In genomic region chr14:30622130-30622529, GRCm38 (mm10) we compare ENCODE assay signal across 13 mouse cellular contexts. TPM values are rescaled to one million over a fixed set of nuclear protein-coding genes. Genes with fewer than 3 reads are reported as not detected.
A peak's percentile ranks its signal among the peaks of the same experiment; 100 is the strongest.
DNase-seq lines count a peak whose midpoint lies in the region; ATAC-seq and TF ChIP-seq lines count a peak whose summit lies in the region.
"Had no signal": no experiment of that assay in that cellular context is flagged by ENCODE, and none has a peak within 500 bp of the region (broad histone marks: within the 10 kb centered on the region; RNA-seq: fewer than 3 reads in every experiment).

No protein-coding gene starts in this region.

- no peak for TF ChIP-seq EP300 in liver, postnatal 0 days (IDR thresholded peaks at IDR 0.05; ENCODE audit: low read depth)

- DNase-seq in adrenal gland, postnatal 14 days: peak; percentile 36
- DNase-seq in adrenal gland, adult 8-10 months: no peak
- DNase-seq in liver, embryonic 13.5 days: no peak
- no peak for DNase-seq in liver, embryonic 11.5 days (ENCODE audit: low spot score)
- peak; percentile 31 for DNase-seq in liver, postnatal 0 days
- DNase-seq in midbrain, postnatal 0 days (ENCODE audit: low spot score): no peak
- no peak for DNase-seq in urinary bladder, postnatal 4 days (ENCODE audit: low spot score in 2 of 2)
- DNase-seq: adrenal gland, postnatal 36 days; thymus, adult 2 months had no signal

- 0 out of 2 replicates have a peak, but pooled peaks have one; percentile 24 for TF ChIP-seq POLR2A in testis, adult 2 months (IDR thresholded peaks at IDR 0.05; ENCODE audit: control insufficient read depth, low read depth, low read length)

- no peaks in the 10 kb centered on the region for H3K27me3 ChIP-seq in liver, embryonic 13.5 days
- no peaks in the 10 kb centered on the region for H3K27me3 ChIP-seq in liver, embryonic 11.5 days (replicated peaks; ENCODE audit: control insufficient read depth, insufficient read depth, low read length)
- no peaks in the 10 kb centered on the region for H3K27me3 ChIP-seq in liver, postnatal 0 days (ENCODE audit: insufficient read depth, low read length)
- H3K27me3 ChIP-seq in testis, adult 2 months (ENCODE audit: control insufficient read depth, insufficient read depth, low read length): peaks cover 3% of the 10 kb centered on the region; the same call in 1 of the 2 replicates
- peaks cover 10% of the 10 kb centered on the region; the same call in 1 of the 2 replicates for H3K27me3 ChIP-seq in midbrain, postnatal 0 days (ENCODE audit: insufficient read depth, low read length)

- 75% methylated on average over 7 of the region's 7 CpGs for WGBS in liver, embryonic 13.5 days (ENCODE audit: insufficient replicate concordance)
- WGBS in liver, embryonic 11.5 days: 89% methylated on average over 7 of the region's 7 CpGs
- 71% methylated on average over 7 of the region's 7 CpGs for WGBS in liver, postnatal 0 days (ENCODE audit: insufficient replicate concordance)
- WGBS in midbrain, postnatal 0 days: 81% methylated on average over 7 of the region's 7 CpGs

- no peaks in the 10 kb centered on the region for H3K36me3 ChIP-seq in liver, embryonic 13.5 days
- H3K36me3 ChIP-seq in liver, embryonic 11.5 days (ENCODE audit: control insufficient read depth, insufficient read depth, low read length): no peaks in the 10 kb centered on the region
- no peaks in the 10 kb centered on the region for H3K36me3 ChIP-seq in liver, postnatal 0 days (replicated peaks; ENCODE audit: insufficient read depth, low read length)
- no peaks in the 10 kb centered on the region for H3K36me3 ChIP-seq in testis, adult 2 months (ENCODE audit: control insufficient read depth, insufficient read depth, low read length)
- no peaks in the 10 kb centered on the region for H3K36me3 ChIP-seq in midbrain, postnatal 0 days (ENCODE audit: insufficient read depth, low read length)

- H3K4me2 ChIP-seq in liver, embryonic 13.5 days: no peak overlapping the region
- H3K4me2 ChIP-seq in liver, embryonic 11.5 days: no peak overlapping the region
- no peak overlapping the region for H3K4me2 ChIP-seq in liver, postnatal 0 days (ENCODE audit: low read depth, low read length)
- no peak overlapping the region for H3K4me2 ChIP-seq in midbrain, postnatal 0 days (ENCODE audit: low read depth, low read length, poor library complexity, severe bottlenecking)
- H3K4me2 ChIP-seq: midbrain, embryonic 11.5 days had no signal

- no peak overlapping the region for H3K4me3 ChIP-seq in liver, embryonic 13.5 days (replicated peaks)
- H3K4me3 ChIP-seq in liver, embryonic 11.5 days (ENCODE audit: low read depth, low read length): no peak overlapping the region
- H3K4me3 ChIP-seq in liver, postnatal 0 days (ENCODE audit: low read depth, low read length): no peak overlapping the region
- no peak overlapping the region for H3K4me3 ChIP-seq in testis, adult 2 months (ENCODE audit: control insufficient read depth, low read depth, low read length)
- H3K4me3 ChIP-seq in midbrain, postnatal 0 days (ENCODE audit: low read depth, low read length): no peak overlapping the region

- TF ChIP-seq CTCF in liver, postnatal 0 days (IDR thresholded peaks at IDR 0.05; ENCODE audit: low read depth): no peak
- no peak for TF ChIP-seq CTCF in testis, adult 2 months (IDR thresholded peaks at IDR 0.05; ENCODE audit: control insufficient read depth, insufficient read depth, insufficient replicate concordance, low read depth, low read length)
- no peak for TF ChIP-seq CTCF in midbrain, postnatal 0 days (IDR thresholded peaks at IDR 0.05)

- no peaks in the 10 kb centered on the region for H3K9me3 ChIP-seq in liver, embryonic 13.5 days (replicated peaks)
- no peaks in the 10 kb centered on the region for H3K9me3 ChIP-seq in liver, embryonic 11.5 days (ENCODE audit: control insufficient read depth, low read length)
- H3K9me3 ChIP-seq in liver, postnatal 0 days (ENCODE audit: low read length): no peaks in the 10 kb centered on the region
- H3K9me3 ChIP-seq in midbrain, postnatal 0 days (ENCODE audit: low read length): no peaks in the 10 kb centered on the region

- H3K4me1 ChIP-seq in liver, embryonic 13.5 days (replicated peaks): peaks cover 94% of the 10 kb centered on the region
- H3K4me1 ChIP-seq in liver, embryonic 11.5 days (replicated peaks; ENCODE audit: control insufficient read depth, insufficient read depth, low read length): peaks cover 48% of the 10 kb centered on the region
- peaks cover 48% of the 10 kb centered on the region for H3K4me1 ChIP-seq in liver, postnatal 0 days (ENCODE audit: insufficient read depth)
- peaks cover 11% of the 10 kb centered on the region for H3K4me1 ChIP-seq in testis, adult 2 months (ENCODE audit: control insufficient read depth, insufficient read depth, low read length)
- no peaks in the 10 kb centered on the region for H3K4me1 ChIP-seq in midbrain, postnatal 0 days (ENCODE audit: insufficient read depth, low read length)

- H3K27ac ChIP-seq in liver, embryonic 13.5 days: no peak overlapping the region
- H3K27ac ChIP-seq in liver, embryonic 11.5 days (ENCODE audit: low read depth, low read length): no peak overlapping the region
- H3K27ac ChIP-seq in liver, postnatal 0 days (ENCODE audit: low read depth): no peak overlapping the region
- H3K27ac ChIP-seq in testis, adult 2 months (ENCODE audit: control insufficient read depth, insufficient read depth, low read depth, low read length): no peak overlapping the region
- no peak overlapping the region for H3K27ac ChIP-seq in midbrain, postnatal 0 days (ENCODE audit: low read depth, low read length)
- H3K27ac ChIP-seq: hindbrain, postnatal 0 days had no signal

- H3K9ac ChIP-seq in liver, embryonic 13.5 days: 0 out of 2 replicates have a peak overlapping the region, but pooled peaks have one; percentile 15
- H3K9ac ChIP-seq in liver, embryonic 11.5 days (ENCODE audit: low read depth, low read length): no peak overlapping the region
- no peak overlapping the region for H3K9ac ChIP-seq in liver, postnatal 0 days (replicated peaks)
- no peak overlapping the region for H3K9ac ChIP-seq in midbrain, postnatal 0 days (replicated peaks; ENCODE audit: low read length, poor library complexity, severe bottlenecking)

- no peak for ATAC-seq in liver, embryonic 13.5 days (ENCODE audit: low read depth)
- no peak for ATAC-seq in liver, embryonic 11.5 days (replicated peaks; ENCODE audit: low FRiP score)
- no peak for ATAC-seq in liver, postnatal 0 days
- ATAC-seq in midbrain, postnatal 0 days (ENCODE audit: low FRiP score): no peak
- ATAC-seq: forebrain, embryonic 16.5 days; hindbrain, postnatal 0 days had no signal

RNA-seq across cellular contexts. Expression of gene Prkcd, which starts 3.9 kb away (rescaled TPM):
- 133 and 145 TPM in 2 replicates for total RNA-seq in adrenal gland, postnatal 14 days (2021)
- total RNA-seq in adrenal gland, adult 8-10 months (2022): 100 to 1,000 TPM; 118 to 213 (median 160) TPM
- 16.0 and 16.3 TPM in 2 replicates for polyA plus RNA-seq in liver, embryonic 13.5 days (2015; fragmentation: Nextera tagmentation; extraction: Ambion mirVana)
- 34.7 and 38.4 TPM in 2 replicates for polyA plus RNA-seq in liver, embryonic 11.5 days (2014; fragmentation: Nextera tagmentation; extraction: Ambion mirVana)
- polyA plus RNA-seq in liver, postnatal 0 days (2015; fragmentation: Nextera tagmentation; extraction: Ambion mirVana): 16.7 and 17.8 TPM in 2 replicates
- 240 and 255 TPM in 2 replicates for polyA plus RNA-seq in testis, adult 2 months (2012; rRNA removed)
- total RNA-seq in midbrain, postnatal 0 days (2014; rRNA removed): 17.0 and 19.1 TPM in 2 replicates
- 12.1 and 13.2 TPM in 2 replicates for polyA plus RNA-seq in midbrain, postnatal 0 days (2015; fragmentation: Nextera tagmentation; extraction: Ambion mirVana)

RNA-seq across cellular contexts. Expression of gene Rft1, which starts 32.0 kb away (rescaled TPM):
- total RNA-seq in adrenal gland, postnatal 14 days (2021): 20.8 and 23.9 TPM in 2 replicates
- 10 to 100 TPM; 31.0 to 39.7 (median 33.2) TPM for total RNA-seq in adrenal gland, adult 8-10 months (2022)
- polyA plus RNA-seq in liver, embryonic 13.5 days (2015; fragmentation: Nextera tagmentation; extraction: Ambion mirVana): 5.1 and 5.4 TPM in 2 replicates
- polyA plus RNA-seq in liver, embryonic 11.5 days (2014; fragmentation: Nextera tagmentation; extraction: Ambion mirVana): 9.7 and 9.8 TPM in 2 replicates
- polyA plus RNA-seq in liver, postnatal 0 days (2015; fragmentation: Nextera tagmentation; extraction: Ambion mirVana): 6.6 and 7.0 TPM in 2 replicates
- 6.3 and 8.1 TPM in 2 replicates for polyA plus RNA-seq in testis, adult 2 months (2012; rRNA removed)
- total RNA-seq in midbrain, postnatal 0 days (2014; rRNA removed): 12.3 and 12.6 TPM in 2 replicates
- polyA plus RNA-seq in midbrain, postnatal 0 days (2015; fragmentation: Nextera tagmentation; extraction: Ambion mirVana): 9.6 TPM in 2 replicates

Comparison
In these comparisons a context has a peak if more than half of its experiments do, and no peak if none do; other contexts are left out.
1. DNase-seq: peak in adrenal gland, postnatal 14 days (single experiment) and liver, postnatal 0 days (single experiment); none in adrenal gland, adult 8-10 months (single experiment), liver, embryonic 13.5 days (single experiment), liver, embryonic 11.5 days (single experiment), midbrain, postnatal 0 days (single experiment) and urinary bladder, postnatal 4 days (0 of 2).